Mouse (Mus musculus): ENCODE measurements around the gene Pim1. TPM values are rescaled to one million over a fixed set of nuclear protein-coding genes. Genes with fewer than 3 reads are reported as not detected.
A peak's percentile ranks its signal among the peaks of the same experiment; 100 is the strongest.

Gene Pim1
- polyA plus RNA-seq, 1 experiment from 2014 or later: 10.7 TPM

DNA sequence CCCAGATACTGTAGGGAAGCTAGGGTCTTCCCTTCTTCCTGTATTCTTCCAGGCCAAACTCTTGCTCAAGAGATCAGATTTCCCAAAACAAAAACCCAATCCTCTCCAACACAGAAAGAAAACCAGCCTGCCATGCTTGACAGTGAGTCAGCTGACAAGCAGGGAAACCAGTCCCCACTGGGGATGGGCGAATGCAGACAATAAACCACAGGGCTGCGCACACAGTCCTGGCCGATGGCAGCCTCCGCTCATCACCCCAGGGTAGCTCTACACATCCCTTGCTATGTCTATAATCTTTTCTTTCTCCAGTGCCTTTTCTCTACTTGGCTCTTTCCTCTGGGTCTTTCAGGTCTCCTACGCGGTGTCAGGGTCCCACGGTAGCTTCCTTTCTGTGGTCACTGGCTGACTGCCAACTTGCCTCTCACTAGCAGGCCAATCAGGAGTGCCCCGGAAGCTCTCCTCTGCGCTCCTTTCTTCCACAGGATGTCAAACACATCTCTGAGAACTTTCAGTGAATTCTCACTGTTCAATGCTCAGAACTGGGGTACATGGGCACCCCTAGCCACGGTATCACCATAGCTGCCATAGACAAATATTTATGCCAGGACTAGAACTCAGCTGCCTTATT is 41.3 kb downstream of the Pim1 start:
- 65% methylated on average over 10 of the region's 10 CpGs for WGBS
- no peak overlapping the region for H3K9ac ChIP-seq (ENCODE audit: low read depth, low read length)
- ATAC-seq (ENCODE audit: low read depth) (peak; percentile 41; the same call in 1 of the 2 replicates), DNase-seq (ENCODE audit: low spot score) (peak; percentile 49)
- H3K4me2 ChIP-seq (ENCODE audit: low read depth, low read length): no peak overlapping the region
- H3K36me3 ChIP-seq (ENCODE audit: control insufficient read depth, insufficient read depth, low read length): no peaks in the 10 kb centered on the region
- no peak overlapping the region for H3K4me3 ChIP-seq (ENCODE audit: low read depth, low read length)
- H3K9me3 ChIP-seq (ENCODE audit: control insufficient read depth, low read length): no peaks in the 10 kb centered on the region
- H3K27me3 ChIP-seq (replicated peaks; ENCODE audit: control insufficient read depth, insufficient read depth, low read length): no peaks in the 10 kb centered on the region
- H3K4me1 ChIP-seq (ENCODE audit: control insufficient read depth, insufficient read depth, low read length): no peaks in the 10 kb centered on the region
- no peak overlapping the region for H3K27ac ChIP-seq (replicated peaks; ENCODE audit: low read depth, low read length)

DNA sequence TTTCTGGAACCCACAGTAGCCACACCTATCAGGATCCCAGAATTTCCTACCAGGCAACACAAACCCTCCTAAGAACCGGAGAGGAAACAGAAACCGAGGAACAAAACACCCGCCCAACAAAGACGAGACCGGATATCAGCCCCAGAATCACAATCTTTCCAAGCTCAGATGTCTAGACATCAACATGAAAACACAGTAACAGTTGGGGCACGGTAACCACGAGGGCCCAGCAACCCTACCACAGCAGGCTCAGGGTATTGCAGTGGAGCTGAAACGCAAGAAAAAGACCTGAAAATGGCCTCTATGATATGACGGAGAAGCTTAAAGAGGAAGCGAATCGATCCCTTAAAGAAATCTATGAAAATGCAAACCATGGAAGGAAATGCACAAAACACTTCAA is 43.3 kb downstream of the Pim1 start:
- DNase-seq (ENCODE audit: low spot score): no peak
- 86% methylated on average over 11 of the region's 11 CpGs for WGBS
- no peak overlapping the region for H3K4me3 ChIP-seq (ENCODE audit: low read depth, low read length)

GRCm38 (mm10) chr17:29540426-29540825 is 49.9 kb downstream of the Pim1 start:
- H3K4me3 ChIP-seq (ENCODE audit: low read depth, low read length): no peak overlapping the region
- no peaks in the 10 kb centered on the region for H3K4me1 ChIP-seq (ENCODE audit: control insufficient read depth, insufficient read depth, low read length)
- no peak overlapping the region for H3K27ac ChIP-seq (replicated peaks; ENCODE audit: low read depth, low read length)
- H3K36me3 ChIP-seq (ENCODE audit: control insufficient read depth, insufficient read depth, low read length): no peaks in the 10 kb centered on the region
- ATAC-seq (ENCODE audit: low read depth) (no peak), DNase-seq (ENCODE audit: low spot score) (no peak)
- H3K9me3 ChIP-seq (ENCODE audit: control insufficient read depth, low read length): no peaks in the 10 kb centered on the region
- no peak overlapping the region for H3K9ac ChIP-seq (ENCODE audit: low read depth, low read length)
- no peak overlapping the region for H3K4me2 ChIP-seq (ENCODE audit: low read depth, low read length)
- no peaks in the 10 kb centered on the region for H3K27me3 ChIP-seq (replicated peaks; ENCODE audit: control insufficient read depth, insufficient read depth, low read length)
- WGBS: 87% methylated on average over 8 of the region's 8 CpGs

More for the DNA sequence above, 43.3 kb downstream of the Pim1 start:
- Histone ChIP-seq H3K4me1 (ENCODE audit: control insufficient read depth, insufficient read depth, low read length) (no peaks in the 10 kb centered on the region), H3K36me3 (ENCODE audit: control insufficient read depth, insufficient read depth, low read length) (no peaks in the 10 kb centered on the region), H3K9me3 (ENCODE audit: control insufficient read depth, low read length) (no peaks in the 10 kb centered on the region), H3K27ac (replicated peaks; ENCODE audit: low read depth, low read length) (no peak overlapping the region), H3K4me2 (ENCODE audit: low read depth, low read length) (no peak overlapping the region), H3K9ac (ENCODE audit: low read depth, low read length) (no peak overlapping the region), H3K27me3 (replicated peaks; ENCODE audit: control insufficient read depth, insufficient read depth, low read length) (no peaks in the 10 kb centered on the region)
- ATAC-seq (ENCODE audit: low read depth): no peak

DNA sequence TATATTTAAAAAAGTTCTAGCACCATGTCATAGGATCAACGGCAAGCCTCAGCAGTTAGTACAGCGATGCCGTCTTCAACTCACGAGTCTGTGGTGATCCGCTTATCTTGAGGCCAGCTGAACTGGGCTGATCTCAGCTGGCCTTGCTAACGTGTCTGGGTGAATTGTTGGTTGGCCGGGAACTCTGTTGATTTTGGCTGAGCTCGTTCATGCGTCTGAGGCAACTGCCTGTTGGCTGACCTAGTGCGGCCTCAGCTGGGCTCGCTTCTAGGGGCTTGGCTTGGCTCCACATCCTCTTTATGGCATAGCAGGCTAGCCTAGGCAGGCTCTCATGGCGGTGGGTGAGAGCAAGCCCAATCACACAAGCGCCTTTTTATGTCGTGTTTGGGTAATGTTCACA is 50.9 kb downstream of the Pim1 start:
- H3K4me2 ChIP-seq (ENCODE audit: low read depth, low read length): no peak overlapping the region
- no peak overlapping the region for H3K9ac ChIP-seq (ENCODE audit: low read depth, low read length)
- H3K9me3 ChIP-seq (ENCODE audit: control insufficient read depth, low read length): no peaks in the 10 kb centered on the region
- ATAC-seq (ENCODE audit: low read depth): peak; percentile 37
- H3K4me3 ChIP-seq (ENCODE audit: low read depth, low read length): no peak overlapping the region
- peak; percentile 75 for DNase-seq (ENCODE audit: low spot score)
- no peaks in the 10 kb centered on the region for H3K27me3 ChIP-seq (replicated peaks; ENCODE audit: control insufficient read depth, insufficient read depth, low read length)
- no peak overlapping the region for H3K27ac ChIP-seq (replicated peaks; ENCODE audit: low read depth, low read length)
- H3K4me1 ChIP-seq (ENCODE audit: control insufficient read depth, insufficient read depth, low read length): no peaks in the 10 kb centered on the region
- H3K36me3 ChIP-seq (ENCODE audit: control insufficient read depth, insufficient read depth, low read length): no peaks in the 10 kb centered on the region
- WGBS: 67% methylated on average over 14 of the region's 14 CpGs

- ATAC-seq (ENCODE audit: low read depth) (no peak), DNase-seq (ENCODE audit: low spot score) (no peak)
- H3K4me3 ChIP-seq (ENCODE audit: low read depth, low read length): no peak overlapping the region
- no peaks in the 10 kb centered on the region for H3K4me1 ChIP-seq (ENCODE audit: control insufficient read depth, insufficient read depth, low read length)
- H3K27me3 ChIP-seq (replicated peaks; ENCODE audit: control insufficient read depth, insufficient read depth, low read length): no peaks in the 10 kb centered on the region
- WGBS: 85% methylated on average over 19 of the region's 19 CpGs
- H3K4me2 ChIP-seq (ENCODE audit: low read depth, low read length): no peak overlapping the region
- no peak overlapping the region for H3K9ac ChIP-seq (ENCODE audit: low read depth, low read length)
- no peaks in the 10 kb centered on the region for H3K36me3 ChIP-seq (ENCODE audit: control insufficient read depth, insufficient read depth, low read length)
- H3K9me3 ChIP-seq (ENCODE audit: control insufficient read depth, low read length): no peaks in the 10 kb centered on the region
- no peak overlapping the region for H3K27ac ChIP-seq (replicated peaks; ENCODE audit: low read depth, low read length)
Measured at GRCm38 (mm10) chr17:29542831-29543690, 52.5 kb downstream of the Pim1 start.

DNA sequence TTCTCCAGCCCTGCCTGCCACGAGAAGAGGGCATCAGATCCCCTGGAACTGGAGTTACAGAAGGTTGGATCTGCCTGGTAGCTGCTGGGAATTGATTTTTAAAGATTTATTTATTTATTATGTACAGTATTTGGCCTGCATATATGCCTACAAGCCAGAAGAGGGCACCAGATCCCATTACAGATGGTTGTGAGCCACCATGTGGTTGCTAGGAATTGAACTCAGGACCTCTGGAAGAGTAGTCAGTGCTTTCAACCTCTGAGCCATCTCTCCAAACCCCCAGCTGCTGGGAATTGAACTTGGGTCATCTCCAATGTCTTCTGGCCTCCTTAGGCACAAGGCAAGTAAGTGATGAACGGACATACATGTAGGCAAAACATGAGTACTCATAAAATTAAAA is 53.5 kb downstream of the Pim1 start:
- H3K4me1 ChIP-seq (ENCODE audit: control insufficient read depth, insufficient read depth, low read length): no peaks in the 10 kb centered on the region
- H3K9me3 ChIP-seq (ENCODE audit: control insufficient read depth, low read length): no peaks in the 10 kb centered on the region
- H3K4me2 ChIP-seq (ENCODE audit: low read depth, low read length): no peak overlapping the region
- H3K9ac ChIP-seq (ENCODE audit: low read depth, low read length): no peak overlapping the region
- no peak for DNase-seq (ENCODE audit: low spot score)
- 76% methylated on average over 2 of the region's 2 CpGs for WGBS
- no peak overlapping the region for H3K4me3 ChIP-seq (ENCODE audit: low read depth, low read length)
- H3K27me3 ChIP-seq (replicated peaks; ENCODE audit: control insufficient read depth, insufficient read depth, low read length): no peaks in the 10 kb centered on the region
- no peak for ATAC-seq (ENCODE audit: low read depth)
- H3K27ac ChIP-seq (replicated peaks; ENCODE audit: low read depth, low read length): no peak overlapping the region
- no peaks in the 10 kb centered on the region for H3K36me3 ChIP-seq (ENCODE audit: control insufficient read depth, insufficient read depth, low read length)

DNA sequence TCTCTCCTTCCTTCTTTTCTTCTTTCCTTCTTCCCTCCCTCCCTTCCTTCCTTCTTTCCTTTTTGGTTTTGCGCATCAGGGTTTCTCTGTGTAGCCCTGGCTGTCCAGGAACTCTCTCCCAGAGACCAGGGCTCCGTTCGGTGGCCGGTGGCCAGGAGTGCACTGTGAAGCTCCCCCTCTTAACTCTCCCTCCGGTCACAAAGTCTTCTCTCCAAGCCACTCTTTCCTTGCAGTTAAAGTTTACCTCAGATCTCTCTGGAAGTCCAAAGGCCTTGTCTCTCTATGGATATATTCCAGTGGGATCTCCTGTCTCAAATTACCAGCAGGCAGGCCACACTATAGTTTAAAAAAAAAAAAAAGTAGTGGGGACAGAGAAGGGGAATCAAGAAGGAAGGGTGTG is 54.7 kb downstream of the Pim1 start:
- H3K27me3 ChIP-seq (replicated peaks; ENCODE audit: control insufficient read depth, insufficient read depth, low read length): no peaks in the 10 kb centered on the region
- 91% methylated on average over 5 of the region's 5 CpGs for WGBS
- H3K9me3 ChIP-seq (ENCODE audit: control insufficient read depth, low read length): no peaks in the 10 kb centered on the region
- H3K36me3 ChIP-seq (ENCODE audit: control insufficient read depth, insufficient read depth, low read length): no peaks in the 10 kb centered on the region
- no peak overlapping the region for H3K4me3 ChIP-seq (ENCODE audit: low read depth, low read length)
- no peak for ATAC-seq (ENCODE audit: low read depth)
- H3K9ac ChIP-seq (ENCODE audit: low read depth, low read length): no peak overlapping the region
- H3K4me1 ChIP-seq (ENCODE audit: control insufficient read depth, insufficient read depth, low read length): peaks cover 2% of the 10 kb centered on the region
- no peak for DNase-seq (ENCODE audit: low spot score)
- no peak overlapping the region for H3K4me2 ChIP-seq (ENCODE audit: low read depth, low read length)
- H3K27ac ChIP-seq (replicated peaks; ENCODE audit: low read depth, low read length): no peak overlapping the region
